Mouse (Mus musculus): ENCODE measurements at regions not wholly inside any gene's neighbourhood (a gene's known extent, or its start where the extent isn't known, plus 50 kb on each side); places are given as distances from the start of the nearest gene placed in this dataset.

GRCm38 (mm10) chr15:24969391-24969812, 444.2 kb downstream of the Basp1 start:
- no peak for DNase-seq (ENCODE audit: low spot score in 2 of 2)

- no peak for DNase-seq (ENCODE audit: low spot score in 2 of 2)
Measured at GRCm38 (mm10) chr15:24968636-24969317, 444.8 kb downstream of the Basp1 start.

GRCm38 (mm10) chr15:24929742-24930141, 483.8 kb downstream of the Basp1 start:
- DNase-seq (ENCODE audit: low spot score in 2 of 2): no peak

GRCm38 (mm10) chr15:24911866-24912265, 501.7 kb downstream of the Basp1 start:
- no peak for DNase-seq (ENCODE audit: low spot score in 2 of 2)

- DNase-seq (ENCODE audit: low spot score in 2 of 2): no peak
Measured at GRCm38 (mm10) chr15:24911466-24911865, 502.1 kb downstream of the Basp1 start.

GRCm38 (mm10) chr15:24906957-24907356, 506.6 kb downstream of the Basp1 start:
- no peak for DNase-seq (ENCODE audit: low spot score in 2 of 2)

- no peak for DNase-seq (ENCODE audit: low spot score in 2 of 2)
Measured at GRCm38 (mm10) chr15:24878846-24879245, 534.7 kb downstream of the Basp1 start.

GRCm38 (mm10) chr15:24877711-24878598, 535.6 kb downstream of the Basp1 start:
- no peak for DNase-seq (ENCODE audit: low spot score in 2 of 2)

GRCm38 (mm10) chr15:24876157-24876731, 537.3 kb downstream of the Basp1 start:
- no peak for DNase-seq (ENCODE audit: low spot score in 2 of 2)

GRCm38 (mm10) chr15:24840271-24840670, 573.3 kb downstream of the Basp1 start:
- no peak for DNase-seq (ENCODE audit: low spot score in 2 of 2)

GRCm38 (mm10) chr15:24838390-24838789, 575.2 kb downstream of the Basp1 start:
- DNase-seq (ENCODE audit: low spot score in 2 of 2): no peak

GRCm38 (mm10) chr15:24827881-24828280, 585.7 kb downstream of the Basp1 start:
- DNase-seq (ENCODE audit: low spot score in 2 of 2): no peak

GRCm38 (mm10) chr15:24827259-24827658, 586.3 kb downstream of the Basp1 start:
- no peak for DNase-seq (ENCODE audit: low spot score in 2 of 2)

- DNase-seq (ENCODE audit: low spot score in 2 of 2): no peak
Measured at GRCm38 (mm10) chr15:24796836-24797235, 616.7 kb downstream of the Basp1 start.

- DNase-seq (ENCODE audit: low spot score in 2 of 2): no peak
Measured at GRCm38 (mm10) chr15:24793381-24793780, 620.2 kb downstream of the Basp1 start.

- DNase-seq (ENCODE audit: low spot score in 2 of 2): no peak
Measured at GRCm38 (mm10) chr15:24786336-24786735, 627.2 kb downstream of the Basp1 start.

GRCm38 (mm10) chr15:24778234-24778633, 635.3 kb downstream of the Basp1 start:
- no peak for DNase-seq (ENCODE audit: low spot score in 2 of 2)

- DNase-seq (ENCODE audit: low spot score in 2 of 2): no peak
Measured at GRCm38 (mm10) chr15:24751480-24752157, 661.9 kb downstream of the Basp1 start.

GRCm38 (mm10) chr15:24743240-24743639, 670.3 kb downstream of the Basp1 start:
- DNase-seq (ENCODE audit: low spot score in 2 of 2): no peak

- no peak for DNase-seq (ENCODE audit: low spot score in 2 of 2)
Measured at GRCm38 (mm10) chr15:24725170-24725569, 688.4 kb downstream of the Basp1 start.

- peak; percentile 2 to 10 for DNase-seq (ENCODE audit: low spot score in 2 of 2)
Measured at GRCm38 (mm10) chr15:24724664-24725063, 688.9 kb downstream of the Basp1 start.

- no peak for DNase-seq (ENCODE audit: low spot score in 2 of 2)
Measured at GRCm38 (mm10) chr15:24720346-24720745, 693.2 kb downstream of the Basp1 start.

All from urinary bladder, postnatal 36 days (tissue).